Mouse (Mus musculus): ENCODE data around the gene Hadhb. TPM values are rescaled to one million over a fixed set of nuclear protein-coding genes. Genes with fewer than 3 reads are reported as not detected.

Hadhb gene
- polyA plus RNA-seq, 2 experiments from 2014 or later, result 111 to 127 TPM

DNA sequence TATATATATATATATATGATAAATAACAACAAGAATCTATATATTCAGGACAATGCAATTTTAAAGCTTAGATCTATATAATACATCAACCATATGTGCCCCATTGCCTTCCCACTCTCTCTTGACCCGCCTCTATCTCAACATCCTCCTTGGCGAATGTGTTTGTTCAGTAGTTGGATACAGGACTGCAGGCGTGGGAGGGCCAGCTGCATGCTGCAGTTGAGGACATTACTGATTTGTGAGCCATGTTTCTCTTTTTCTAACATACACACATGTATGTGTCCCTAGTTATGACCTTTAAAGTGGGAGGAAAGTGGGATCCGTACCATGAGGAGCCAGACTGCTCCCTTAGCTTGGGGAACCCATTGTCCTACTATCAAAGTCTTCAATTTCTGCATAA is 23.8 kb upstream of the Hadhb start:
- no peak for ATAC-seq

GRCm38 (mm10) chr5:30132173-30132572 is 22.9 kb upstream of the Hadhb start:
- ATAC-seq, result no peak

DNA sequence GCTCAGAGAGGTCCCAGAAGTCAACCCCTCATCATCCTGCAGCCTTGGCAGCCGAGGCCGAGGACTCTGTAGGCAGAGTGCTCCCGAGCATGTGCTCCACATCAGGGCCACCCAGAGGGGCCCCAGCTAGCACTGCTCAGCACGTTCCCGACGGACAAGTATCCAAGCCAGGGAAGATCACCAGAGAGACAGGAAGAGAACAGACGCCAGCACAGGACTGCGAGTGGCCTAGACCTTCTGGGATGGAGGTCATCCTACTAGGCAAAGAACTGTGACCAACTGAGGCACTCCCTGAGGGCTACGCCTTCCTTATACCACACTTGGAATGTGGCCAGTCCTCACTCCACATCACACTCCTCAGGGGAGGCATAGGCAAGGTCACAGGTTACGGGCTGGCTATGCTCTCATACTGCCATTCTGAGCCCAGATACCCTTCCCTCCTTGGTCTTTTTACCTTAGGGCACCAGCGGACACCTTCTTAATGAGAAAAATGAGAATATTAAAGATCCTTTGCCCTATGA is 19.3 kb upstream of the Hadhb start:
- ATAC-seq, result no peak

- ATAC-seq, result no peak
These were observed 17.8 kb upstream of the Hadhb start for GRCm38 (mm10) chr5:30137271-30137670.

DNA sequence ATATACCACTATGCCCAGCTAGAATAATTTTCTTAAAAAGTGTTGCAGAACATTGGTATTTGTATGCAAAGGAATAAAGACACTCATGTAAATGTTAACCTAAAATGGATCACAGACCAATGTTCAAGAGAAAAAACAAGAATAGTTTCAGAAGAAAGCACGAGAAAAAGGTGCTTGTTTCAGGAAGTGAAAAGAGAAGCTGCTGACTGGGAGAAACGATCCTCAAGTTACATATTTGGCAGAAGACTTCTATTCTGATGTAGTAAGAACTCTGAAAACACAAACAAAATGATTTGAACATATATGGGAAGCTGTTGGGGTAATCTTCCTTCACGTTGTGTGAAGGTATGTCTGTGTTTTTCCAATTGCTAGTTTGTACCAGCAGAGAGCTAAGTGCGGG is 16.9 kb upstream of the Hadhb start:
- no peak for ATAC-seq

DNA sequence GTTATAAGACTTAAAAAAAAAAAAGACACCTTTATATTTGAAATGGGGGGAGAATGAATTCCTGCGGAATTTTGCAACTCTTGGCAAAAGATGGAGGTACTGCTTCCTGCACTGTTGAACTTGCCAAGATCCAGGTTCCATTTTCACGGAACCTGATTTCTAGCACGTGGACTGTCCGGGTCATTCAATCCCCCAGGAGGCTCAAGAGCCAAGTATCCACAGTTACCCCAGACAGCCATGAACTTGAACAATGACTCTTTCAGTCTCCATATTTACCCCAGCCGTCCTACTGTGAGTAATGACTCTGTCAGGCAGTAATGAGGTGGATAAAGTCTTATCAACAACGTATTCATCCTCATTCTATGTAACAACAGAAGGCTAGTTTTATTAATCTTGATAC is 8.5 kb upstream of the Hadhb start:
- ATAC-seq, result no peak

DNA sequence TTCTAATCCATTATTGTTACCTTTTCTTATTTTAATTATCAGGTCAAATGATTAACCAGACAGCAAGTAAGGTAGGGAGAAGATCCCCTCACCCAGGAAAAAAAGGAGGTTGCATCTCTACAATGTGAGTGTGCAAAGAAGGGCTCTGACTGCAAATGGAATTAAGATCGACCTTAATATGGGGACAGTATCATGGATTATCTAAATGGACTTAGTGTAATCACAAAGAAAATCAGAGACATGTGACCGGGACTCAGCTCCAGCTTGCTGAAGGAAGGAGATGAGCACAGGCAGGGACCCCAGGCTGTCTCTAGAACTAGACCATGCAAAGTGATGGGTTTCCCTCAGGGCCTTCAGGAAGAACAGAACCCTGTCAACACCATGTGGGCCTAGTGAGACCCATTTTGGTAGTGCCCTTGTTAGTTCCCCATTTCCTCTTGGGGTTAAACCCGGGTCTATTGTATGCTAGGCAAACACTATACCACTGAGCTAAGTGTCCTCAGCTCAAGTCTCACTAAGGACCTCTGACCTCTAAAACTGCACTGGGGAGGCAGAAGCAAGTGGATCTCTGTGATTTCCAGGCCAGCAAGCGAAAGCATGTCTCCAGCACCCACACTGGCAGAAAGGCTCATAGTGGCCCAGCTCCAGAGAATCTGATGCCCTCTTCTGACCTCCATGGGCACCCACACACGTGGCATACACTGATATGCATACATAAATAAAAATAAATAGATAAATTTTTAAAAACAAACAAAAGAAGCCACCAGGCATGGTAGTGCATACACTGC is 6.7 kb upstream of the Hadhb start:
- ATAC-seq, result no peak

GRCm38 (mm10) chr5:30152007-30152406 is 3.0 kb upstream of the Hadhb start:
- no peak for ATAC-seq

DNA sequence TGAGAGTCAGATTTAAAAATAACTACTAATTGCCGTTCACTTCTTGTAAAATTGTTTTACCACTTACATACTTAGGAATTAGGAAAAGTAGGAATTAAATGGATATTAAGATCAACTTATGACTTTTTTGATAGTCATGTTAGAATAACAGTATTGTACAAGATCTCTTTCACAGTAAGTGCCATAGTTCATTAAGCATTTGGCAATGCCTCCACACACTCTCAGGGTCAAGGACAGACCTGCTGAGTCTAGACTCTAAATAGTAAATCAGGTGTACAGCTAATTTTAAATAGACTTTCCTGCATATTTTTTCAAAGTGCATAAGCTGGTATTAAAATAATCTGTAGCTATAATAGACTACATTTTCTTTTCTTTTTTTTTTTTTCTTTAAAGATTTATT is 2.6 kb upstream of the Hadhb start:
- no peak for ATAC-seq

- no peak for ATAC-seq
These were observed 1.8 kb upstream of the Hadhb start for GRCm38 (mm10) chr5:30153222-30153621.

DNA sequence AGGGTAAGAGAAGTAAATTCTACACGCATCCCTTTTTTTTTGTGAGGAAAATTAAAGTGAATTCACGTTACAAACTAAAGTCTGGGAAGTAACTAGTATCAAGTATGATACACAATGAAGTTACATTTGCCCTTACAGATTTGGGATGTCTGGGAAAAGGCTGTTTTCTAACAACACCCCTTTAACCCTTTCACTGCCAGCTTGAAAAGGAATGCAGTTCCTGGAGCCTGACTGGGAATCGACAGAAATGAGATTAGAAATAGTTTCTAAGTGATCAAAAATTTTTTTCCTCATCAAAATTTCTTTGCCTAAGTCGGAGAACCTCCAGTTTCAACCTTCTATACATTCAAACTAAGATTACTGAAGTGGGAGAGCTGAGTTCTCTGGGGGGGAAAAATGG is 1.0 kb upstream of the Hadhb start:
- no peak for ATAC-seq

DNA sequence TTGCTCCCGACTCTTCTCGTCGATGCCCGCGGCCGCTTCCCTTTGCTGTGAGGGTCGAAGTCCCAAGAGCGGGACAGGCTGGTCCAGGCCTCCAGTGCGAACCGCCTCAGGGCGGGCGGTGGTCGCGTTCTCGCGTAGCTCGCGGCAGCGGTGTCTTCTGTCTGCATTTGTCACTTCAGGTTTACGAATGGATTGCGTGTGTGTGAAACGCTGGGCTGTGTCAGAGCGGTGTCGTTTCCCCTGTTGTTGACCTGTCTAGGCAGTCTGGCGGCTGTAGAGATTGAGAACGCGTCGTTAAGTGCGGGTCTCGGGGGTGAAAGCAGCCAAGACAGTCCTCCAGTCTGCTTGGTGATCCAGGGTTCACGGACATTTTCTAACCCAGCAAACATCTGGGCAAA is 346 bp downstream of the Hadhb start:
- peak; percentile 21 for ATAC-seq

DNA sequence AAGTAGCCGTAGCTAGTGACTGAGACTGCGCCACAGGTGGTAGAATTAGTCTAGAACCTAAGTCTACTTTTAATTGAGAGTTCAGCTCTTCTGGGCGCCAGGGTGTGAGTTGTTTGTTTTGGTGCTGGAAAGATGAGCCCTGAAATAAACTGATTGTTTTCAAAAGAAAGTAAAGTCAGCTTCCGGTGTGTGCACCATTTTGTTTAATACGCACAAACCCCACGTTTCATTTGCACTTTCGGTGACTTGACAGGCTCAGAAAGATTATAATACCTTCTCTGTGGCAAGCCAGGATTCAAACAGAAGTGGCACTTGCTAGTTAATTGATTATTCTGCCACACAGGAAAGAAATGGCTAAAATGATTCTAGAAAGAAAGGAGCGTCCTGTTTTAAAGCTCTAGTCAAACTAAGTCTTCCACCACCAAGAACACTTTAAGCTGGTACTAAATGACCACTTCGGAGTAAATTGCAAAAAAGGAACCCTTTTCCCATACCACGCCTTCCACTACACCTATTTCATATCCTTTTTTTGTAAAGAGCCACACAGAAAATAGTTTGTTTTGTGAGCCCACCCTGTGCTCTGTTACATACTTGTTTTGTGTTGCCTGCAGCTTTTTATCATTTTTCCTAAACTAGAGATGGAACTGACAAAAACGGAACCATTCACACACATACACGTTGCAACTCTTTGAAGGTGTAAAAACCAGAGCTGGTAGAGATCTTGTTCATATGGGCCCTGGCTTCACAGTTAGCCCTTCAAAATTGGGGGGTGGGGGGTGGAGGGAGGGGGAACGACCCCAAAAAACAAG is 977 bp downstream of the Hadhb start:
- ATAC-seq, result peak; percentile 22

- ATAC-seq, result no peak
These were observed 4.6 kb downstream of the Hadhb start for GRCm38 (mm10) chr5:30159601-30160000.

- no peak for ATAC-seq
These were observed 6.8 kb downstream of the Hadhb start for GRCm38 (mm10) chr5:30161836-30162235.

- ATAC-seq, result no peak
These were observed 7.3 kb downstream of the Hadhb start for GRCm38 (mm10) chr5:30162339-30162738.

GRCm38 (mm10) chr5:30165234-30165946 is 10.3 kb downstream of the Hadhb start:
- no peak for ATAC-seq

- no peak for ATAC-seq
These were observed 15.4 kb downstream of the Hadhb start for GRCm38 (mm10) chr5:30170303-30170940.

GRCm38 (mm10) chr5:30172115-30172514 is 17.1 kb downstream of the Hadhb start:
- ATAC-seq, result no peak

GRCm38 (mm10) chr5:30172931-30173692 is 18.1 kb downstream of the Hadhb start:
- no peak for ATAC-seq

DNA sequence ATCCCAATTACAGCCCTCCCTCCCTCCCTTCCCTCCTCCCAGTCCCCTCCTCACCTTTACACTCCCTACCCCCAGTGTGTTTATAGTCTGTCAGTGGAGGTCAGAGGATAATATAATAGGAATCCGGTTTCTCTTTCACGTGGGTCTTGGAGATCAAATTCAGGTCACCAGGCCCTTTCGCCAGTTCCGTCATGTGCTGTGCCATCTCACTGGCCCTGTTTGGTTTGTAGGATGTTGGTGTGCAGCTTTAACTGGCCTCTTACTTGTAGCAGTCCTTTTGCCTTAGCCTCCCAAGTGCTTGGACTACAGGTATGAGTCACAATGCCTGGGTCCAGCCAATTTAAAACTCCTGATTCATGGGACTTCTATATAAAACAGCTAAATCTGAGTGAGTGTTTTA is 20.8 kb downstream of the Hadhb start:
- no peak for ATAC-seq
